Mouse (Mus musculus) hindbrain, embryonic 12.5 days (tissue): ENCODE data around the gene Dpp9. TPM values are rescaled to one million over a fixed set of nuclear protein-coding genes. Genes with fewer than 3 reads are reported as not detected.
"Not testable (repeated sequence)": the region's sequence is repeated elsewhere in the genome, so short reads cannot be mapped to it uniquely, and the experiment has no call there.

Experiments used
- ATAC-seq: fragments of 200-750 bp; cut with Nextera tagmentation; 2 replicates; pipeline ENCODE4 v1.8.0; 2017; ENCODE audit warnings: moderate TSS enrichment; ENCODE audit not compliant: low FRiP score
- H3K27ac ChIP-seq: fragments of 300-500 bp; sonication (generic); 2 replicates; pipeline ENCODE4 v1.5.1; 2016; ENCODE audit warnings: mild to moderate bottlenecking
- H3K27me3 ChIP-seq: fragments of 300-500 bp; sonication (generic); 2 replicates; pipeline ENCODE4 v1.6.1; 2016; ENCODE audit warnings: mild to moderate bottlenecking
- H3K36me3 ChIP-seq: fragments of 300-500 bp; sonication (generic); 2 replicates; pipeline ENCODE4 v1.6.1; 2016; ENCODE audit warnings: mild to moderate bottlenecking
- H3K4me1 ChIP-seq: fragments of 300-500 bp; sonication (generic); 2 replicates; pipeline ENCODE4 v1.6.1; 2016
- H3K4me2 ChIP-seq: fragments of 300-500 bp; sonication (generic); replicated peaks from 2 replicates; pipeline ENCODE4 v1.6.1; 2016; ENCODE audit warnings: mild to moderate bottlenecking
- H3K4me3 ChIP-seq: fragments of 300-500 bp; sonication (generic); 2 replicates; pipeline ENCODE4 v1.5.1; 2016; ENCODE audit warnings: mild to moderate bottlenecking
- H3K9ac ChIP-seq: fragments of 300-500 bp; sonication (generic); 2 replicates; pipeline ENCODE4 v1.6.1; 2016; ENCODE audit warnings: mild to moderate bottlenecking, moderate library complexity
- H3K9me3 ChIP-seq: fragments of 300-500 bp; sonication (generic); replicated peaks from 2 replicates; pipeline ENCODE4 v1.6.1; 2016; ENCODE audit warnings: mild to moderate bottlenecking
- WGBS: fragments of 180-500 bp; shearing (Covaris S2); methylation state at CpG from one replicate; pipeline ENCODE4 v1.1.7; 2016; 5-methylcytosine and 5-hydroxymethylcytosine counted together
- polyA plus RNA-seq: library from polyadenylated mRNA; unstranded; fragments of >200 nt; fragmentation: Nextera tagmentation; extraction: Ambion mirVana; gene quantifications from 2 replicates; pipeline ENCODE4 v1.2.1, GENCODE M21; 2016

Gene Dpp9
- polyA plus RNA-seq, result 38.7 and 39.2 TPM in 2 replicates

DNA sequence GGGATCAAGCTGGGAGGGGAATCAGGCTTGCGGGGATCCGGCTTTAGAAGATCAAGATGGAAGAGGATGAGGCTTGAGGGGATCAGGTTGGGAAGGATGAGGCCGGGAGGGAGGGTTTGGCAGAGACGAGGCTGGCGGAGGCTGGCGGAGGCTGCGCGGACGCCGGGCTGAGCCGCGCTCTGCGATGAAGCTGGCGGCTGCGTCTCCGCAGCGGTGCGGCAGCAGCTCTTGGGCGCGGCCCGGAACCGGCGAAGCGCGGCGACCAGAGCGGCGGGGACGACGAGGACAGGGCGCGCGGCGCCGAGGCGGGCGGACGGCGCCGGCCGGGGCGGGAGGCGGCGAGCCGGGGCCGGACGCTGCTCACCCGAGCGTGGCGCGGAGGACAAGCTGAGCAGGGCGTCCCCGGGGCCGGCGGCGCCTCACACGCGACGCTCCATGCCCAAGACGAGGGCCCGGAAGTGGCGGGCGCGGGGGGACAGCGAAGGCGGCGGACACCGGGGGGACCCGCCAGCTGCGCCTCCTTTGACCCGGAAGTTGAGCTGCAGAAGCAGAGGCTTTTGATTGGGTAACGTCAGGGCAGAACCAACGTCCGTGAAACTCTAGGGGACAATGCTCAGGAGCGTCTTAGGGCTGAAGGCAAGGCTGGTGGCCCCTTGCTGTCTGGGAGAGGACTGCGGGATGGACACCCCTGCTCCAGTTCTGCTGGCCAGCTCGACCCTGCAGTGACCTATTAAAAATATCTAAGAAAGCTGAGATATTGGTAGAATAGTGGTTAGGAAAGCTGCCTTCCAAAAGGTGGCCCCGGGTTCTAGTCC, at the start of gene Dpp9:
Gene Dpp9, minus strand, starts transcription at position 529 of the 815 bp plus-strand sequence.
- H3K27ac ChIP-seq, result peak within 1 kb of the TSS; percentile 91
- 0 out of 2 replicates have a peak, but pooled peaks cover 4% of the 10 kb centered on the region for H3K27me3 ChIP-seq
- WGBS, result under 1% methylated on average over 74 of the region's 78 CpGs
- H3K4me1 ChIP-seq, result peaks cover 21% of the 10 kb centered on the region
- peak; percentile 100 for ATAC-seq
- peak within 1 kb of the TSS; percentile 94 for H3K9ac ChIP-seq
- H3K9me3 ChIP-seq, result no peaks in the 10 kb centered on the region
- H3K4me2 ChIP-seq, result peak within 1 kb of the TSS; percentile 85
- H3K4me3 ChIP-seq, result peak within 1 kb of the TSS; percentile 93
- peaks cover 6% of the 10 kb centered on the region; the same call in 1 of the 2 replicates for H3K36me3 ChIP-seq

DNA sequence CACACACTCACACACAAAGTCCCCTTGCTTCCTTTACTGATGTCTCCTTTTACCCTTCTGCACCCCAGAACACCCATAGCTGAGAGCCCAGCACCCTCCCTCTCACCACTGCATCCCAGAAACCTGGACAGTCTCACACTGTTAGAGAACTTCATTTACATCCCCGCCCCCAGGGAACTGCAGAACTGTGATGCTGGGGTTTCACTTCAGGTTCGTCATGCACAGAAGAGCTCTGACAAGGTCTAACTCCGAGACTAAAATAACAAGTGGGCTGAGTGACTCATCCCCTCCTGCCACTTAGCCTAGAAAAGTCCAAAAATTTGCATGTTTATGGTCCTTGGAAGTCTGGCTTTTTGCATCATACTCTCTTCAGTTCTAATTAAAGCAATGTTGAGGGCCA, 47.6 kb upstream of the Dpp9 start:
- ATAC-seq, result no peak
- H3K4me2 ChIP-seq, result no peak overlapping the region
- 71% methylated on average over 3 of the region's 3 CpGs for WGBS
- no peaks in the 10 kb centered on the region for H3K27me3 ChIP-seq
- no peak overlapping the region for H3K9ac ChIP-seq
- H3K4me3 ChIP-seq, result no peak overlapping the region
- H3K4me1 ChIP-seq, result peaks cover 13% of the 10 kb centered on the region
- no peaks in the 10 kb centered on the region for H3K9me3 ChIP-seq
- H3K27ac ChIP-seq, result no peak overlapping the region
- peaks cover 23% of the 10 kb centered on the region for H3K36me3 ChIP-seq

DNA sequence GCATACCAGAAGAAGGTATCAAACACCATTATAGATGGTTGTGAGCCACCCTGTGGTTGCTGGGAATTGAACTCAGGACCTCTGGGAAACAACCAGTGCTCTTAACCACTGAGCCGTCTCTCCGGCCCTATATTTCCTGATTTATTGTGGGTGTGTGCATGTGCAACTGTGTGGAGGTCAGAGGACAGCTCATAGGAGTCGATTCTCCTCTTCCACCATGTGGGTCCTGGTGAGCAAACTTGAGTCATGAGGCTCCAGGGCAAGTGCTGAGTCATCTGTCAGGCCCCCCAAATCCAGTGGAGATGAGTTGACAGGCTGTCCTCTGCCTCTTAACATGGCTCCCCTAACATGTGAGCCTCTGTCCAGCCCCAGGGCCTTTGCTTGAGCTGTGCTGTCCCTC, 47.2 kb upstream of the Dpp9 start:
- no peaks in the 10 kb centered on the region for H3K27me3 ChIP-seq
- 86% methylated on average over 3 of the region's 3 CpGs for WGBS

DNA sequence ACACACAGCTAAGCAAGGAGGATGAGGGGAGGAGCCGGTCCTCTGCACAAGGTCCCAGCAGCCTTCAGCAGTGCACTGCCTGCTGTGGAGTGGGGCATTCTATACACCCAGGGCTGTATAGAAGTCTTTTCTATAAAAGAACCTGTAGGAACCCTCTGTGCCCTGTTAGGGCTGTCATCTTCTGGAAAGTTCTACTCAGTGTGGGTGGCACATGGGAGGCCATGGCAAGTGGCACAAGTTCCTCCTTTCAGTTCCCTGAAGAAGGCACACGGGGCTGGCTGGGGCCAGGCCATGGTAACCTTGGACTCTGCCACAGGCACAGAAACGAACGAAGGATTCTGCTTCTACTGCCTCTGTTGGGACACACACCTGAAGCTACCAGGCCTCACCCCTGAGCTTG, 46.3 kb upstream of the Dpp9 start:
- no peaks in the 10 kb centered on the region for H3K9me3 ChIP-seq
- no peak overlapping the region for H3K27ac ChIP-seq
- no peak overlapping the region for H3K4me3 ChIP-seq
- H3K27me3 ChIP-seq, result no peaks in the 10 kb centered on the region
- no peak for ATAC-seq
- H3K4me2 ChIP-seq, result no peak overlapping the region
- peaks cover 35% of the 10 kb centered on the region for H3K36me3 ChIP-seq
- H3K9ac ChIP-seq, result no peak overlapping the region
- WGBS, result 95% methylated on average over 4 of the region's 4 CpGs
- peaks cover 24% of the 10 kb centered on the region for H3K4me1 ChIP-seq

More for the DNA sequence above, 47.2 kb upstream of the Dpp9 start:
- peaks cover 27% of the 10 kb centered on the region for H3K36me3 ChIP-seq
- H3K4me2 ChIP-seq, result no peak overlapping the region
- H3K27ac ChIP-seq, result no peak overlapping the region
- no peak overlapping the region for H3K9ac ChIP-seq
- no peak overlapping the region for H3K4me3 ChIP-seq
- peaks cover 17% of the 10 kb centered on the region for H3K4me1 ChIP-seq
- ATAC-seq, result no peak
- H3K9me3 ChIP-seq, result no peaks in the 10 kb centered on the region

DNA sequence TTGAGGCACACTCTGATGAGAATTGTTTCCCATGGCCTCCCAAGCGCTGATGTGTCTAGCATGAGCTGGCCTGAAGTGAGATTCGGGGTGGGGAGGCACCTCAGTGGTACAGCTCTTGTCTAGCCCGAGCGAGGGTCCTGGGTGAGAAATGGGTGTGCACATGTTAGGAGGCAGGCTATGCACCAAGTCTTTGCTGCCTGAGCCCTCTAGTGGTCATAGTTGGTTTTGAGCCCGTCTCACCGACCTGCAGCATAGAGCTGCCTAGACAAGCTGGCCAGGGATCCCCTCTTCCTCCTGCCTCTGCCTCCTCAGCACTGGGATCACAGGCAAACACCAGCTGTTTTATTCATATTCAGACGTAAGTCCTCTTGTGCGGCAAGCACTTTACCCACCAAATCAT, 45.3 kb upstream of the Dpp9 start:
- Histone ChIP-seq H3K4me3 (no peak overlapping the region), H3K27ac (no peak overlapping the region), H3K9ac (no peak overlapping the region), H3K36me3 (peaks cover 45% of the 10 kb centered on the region), H3K4me2 (no peak overlapping the region), H3K4me1 (peaks cover 27% of the 10 kb centered on the region), H3K9me3 (no peaks in the 10 kb centered on the region), H3K27me3 (no peaks in the 10 kb centered on the region)
- peak; percentile 54; the same call in 1 of the 2 replicates for ATAC-seq
- 25% methylated on average over 8 of the region's 8 CpGs for WGBS

DNA sequence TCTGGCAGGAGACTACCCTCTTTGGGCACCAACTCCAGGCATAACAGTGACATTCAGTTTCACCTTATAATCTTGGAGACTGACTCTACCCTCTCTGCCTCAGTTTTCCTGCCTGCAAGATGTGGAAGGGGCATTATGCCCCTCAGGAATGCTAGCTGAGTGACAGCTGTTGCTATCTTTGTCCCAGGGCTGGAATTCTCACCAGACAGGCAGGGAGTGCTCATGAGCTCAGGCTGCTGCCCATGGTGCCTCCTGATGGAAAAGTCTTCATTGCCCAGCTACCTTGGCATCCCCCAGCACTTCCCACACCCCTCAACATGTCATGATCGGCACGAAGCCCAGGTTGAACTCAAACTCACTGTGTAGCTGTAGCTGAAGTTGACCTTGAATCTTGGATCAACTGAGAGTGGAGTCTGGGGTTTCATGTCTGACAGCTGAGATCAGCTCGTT, 44.0 kb upstream of the Dpp9 start:
- H3K9ac ChIP-seq, result no peak overlapping the region
- H3K27ac ChIP-seq, result no peak overlapping the region
- H3K9me3 ChIP-seq, result no peaks in the 10 kb centered on the region
- ATAC-seq, result no peak
- no peak overlapping the region for H3K4me2 ChIP-seq
- no peak overlapping the region; the same call in 1 of the 2 replicates for H3K4me3 ChIP-seq
- peaks cover 41% of the 10 kb centered on the region for H3K4me1 ChIP-seq
- H3K36me3 ChIP-seq, result peaks cover 56% of the 10 kb centered on the region
- 85% methylated on average over 3 of the region's 3 CpGs for WGBS
- no peaks in the 10 kb centered on the region for H3K27me3 ChIP-seq

DNA sequence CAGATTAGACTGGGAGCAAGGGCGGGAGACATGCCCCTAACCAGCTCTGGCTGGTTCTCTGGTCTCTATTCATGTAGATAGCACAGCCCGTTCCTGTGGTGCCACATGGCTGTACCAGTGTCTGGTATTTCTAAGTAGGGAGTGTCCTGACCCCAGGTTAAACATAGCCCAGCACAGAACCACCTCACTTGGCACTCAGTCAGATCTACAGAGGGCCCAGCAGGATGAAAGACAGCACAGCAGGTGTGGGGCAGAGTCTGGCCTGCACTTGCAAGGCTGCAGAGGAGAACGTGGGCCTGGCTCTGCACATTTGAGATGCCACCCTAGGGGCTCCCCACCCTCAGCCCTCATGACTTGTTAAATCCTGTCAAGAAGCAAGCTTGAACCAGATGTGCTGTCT, 42.5 kb upstream of the Dpp9 start:
- Histone ChIP-seq H3K36me3 (peaks cover 56% of the 10 kb centered on the region), H3K9me3 (no peaks in the 10 kb centered on the region), H3K4me3 (no peak overlapping the region), H3K9ac (no peak overlapping the region), H3K27ac (no peak overlapping the region), H3K4me1 (peaks cover 46% of the 10 kb centered on the region), H3K4me2 (no peak overlapping the region), H3K27me3 (no peaks in the 10 kb centered on the region)
- WGBS, result 74% methylated on average over 3 of the region's 3 CpGs
- ATAC-seq, result no peak

DNA sequence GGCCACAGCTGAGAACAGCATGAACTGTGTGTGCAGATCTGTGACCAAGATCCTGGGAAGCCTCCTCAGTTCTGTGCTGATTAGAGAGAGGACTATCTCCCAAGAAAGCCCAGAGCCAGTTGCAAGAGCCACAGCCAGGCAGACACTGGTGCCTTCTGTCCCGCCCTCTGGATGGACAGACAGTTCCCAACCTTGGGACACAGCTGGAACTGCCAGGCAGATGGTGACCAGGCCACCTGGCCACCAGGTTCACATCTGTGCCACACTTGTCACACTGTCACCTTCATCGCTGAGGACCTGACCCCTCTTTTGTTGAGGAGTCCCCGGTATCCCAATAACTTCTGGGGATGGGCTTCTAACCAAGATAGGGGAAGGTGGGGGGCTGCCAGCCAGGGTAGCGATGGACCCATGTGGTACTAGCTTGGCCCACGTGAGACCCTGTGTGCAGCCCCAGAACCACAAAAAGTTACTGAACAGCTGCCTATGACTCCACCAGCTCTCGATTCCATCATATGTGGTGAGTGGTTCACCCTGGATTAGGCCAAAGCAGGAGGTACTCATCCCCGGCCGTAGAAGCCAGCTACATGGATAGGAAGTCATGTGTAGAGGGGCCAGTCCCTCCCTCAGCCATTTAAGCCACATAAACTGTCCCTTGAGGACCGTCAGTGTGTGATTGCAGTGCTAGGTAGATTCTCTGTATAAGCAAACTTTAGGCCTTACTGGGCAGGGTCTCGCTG, 40.8 kb upstream of the Dpp9 start:
- peaks cover 46% of the 10 kb centered on the region for H3K4me1 ChIP-seq
- 0 out of 2 replicates have a peak, but pooled peaks cover 3% of the 10 kb centered on the region for H3K27me3 ChIP-seq
- H3K27ac ChIP-seq, result no peak overlapping the region
- H3K9ac ChIP-seq, result no peak overlapping the region
- H3K4me2 ChIP-seq, result 0 out of 2 replicates have a peak overlapping the region, but pooled peaks have one; percentile 1
- ATAC-seq, result no peak
- 90% methylated on average over 10 of the region's 10 CpGs for whole genome bisulfite sequencing
- H3K9me3 ChIP-seq, result no peaks in the 10 kb centered on the region
- peaks cover 47% of the 10 kb centered on the region for H3K36me3 ChIP-seq
- H3K4me3 ChIP-seq, result no peak overlapping the region

DNA sequence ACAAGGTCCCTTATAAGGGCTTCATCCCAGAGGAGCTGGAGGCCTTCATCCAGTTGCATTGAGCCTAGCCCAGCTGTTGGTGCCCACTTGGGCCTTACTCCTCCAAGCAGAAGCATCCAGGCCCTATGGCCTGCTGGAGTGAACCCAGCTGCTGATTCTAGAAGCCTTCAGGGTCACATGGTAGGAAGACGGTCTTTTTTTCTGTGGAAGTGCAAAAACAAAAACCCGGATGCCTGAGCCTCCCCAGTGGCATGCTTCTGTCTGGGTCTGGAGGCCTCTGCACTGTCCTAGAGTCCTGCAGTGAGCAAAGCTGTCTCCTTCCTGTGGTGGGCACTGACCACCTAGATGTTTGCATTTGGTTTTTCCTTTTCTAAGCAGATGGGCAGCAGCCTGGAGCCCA, 40.1 kb upstream of the Dpp9 start:
- H3K4me1 ChIP-seq, result peaks cover 44% of the 10 kb centered on the region
- peak overlapping the region; percentile 99; the same call in 1 of the 2 replicates for H3K4me2 ChIP-seq
- H3K9me3 ChIP-seq, ATAC-seq, H3K4me3 ChIP-seq, H3K27me3 ChIP-seq, H3K27ac ChIP-seq, H3K9ac ChIP-seq: not testable (repeated sequence)
- peaks cover 47% of the 10 kb centered on the region for H3K36me3 ChIP-seq
- WGBS, result 72% methylated on average over 2 of the region's 2 CpGs

DNA sequence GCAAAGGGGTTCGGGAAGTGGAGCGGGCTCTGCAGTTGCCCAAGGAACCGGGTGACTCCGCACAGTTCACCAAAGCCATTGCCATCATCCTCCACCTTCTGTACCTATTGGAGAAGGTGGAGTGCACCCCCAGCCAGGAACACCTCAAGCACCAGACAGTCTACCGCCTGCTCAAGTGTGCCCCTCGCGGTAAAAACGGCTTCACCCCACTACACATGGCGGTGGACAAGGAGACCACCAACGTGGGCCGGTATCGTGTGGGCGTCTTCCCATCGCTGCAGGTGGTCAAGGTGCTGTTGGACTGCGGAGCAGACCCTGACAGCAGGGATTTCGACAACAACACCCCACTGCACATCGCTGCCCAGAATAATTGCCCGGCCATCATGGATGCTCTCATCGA, 39.6 kb upstream of the Dpp9 start:
- H3K27ac ChIP-seq, H3K4me3 ChIP-seq, ATAC-seq, H3K9me3 ChIP-seq, H3K27me3 ChIP-seq, H3K9ac ChIP-seq: not testable (repeated sequence)
- Histone ChIP-seq H3K4me1 (peaks cover 44% of the 10 kb centered on the region), H3K36me3 (peaks cover 47% of the 10 kb centered on the region), H3K4me2 (peak overlapping the region; percentile 99; the same call in 1 of the 2 replicates)
- WGBS, result 94% methylated on average over 19 of the region's 19 CpGs

DNA sequence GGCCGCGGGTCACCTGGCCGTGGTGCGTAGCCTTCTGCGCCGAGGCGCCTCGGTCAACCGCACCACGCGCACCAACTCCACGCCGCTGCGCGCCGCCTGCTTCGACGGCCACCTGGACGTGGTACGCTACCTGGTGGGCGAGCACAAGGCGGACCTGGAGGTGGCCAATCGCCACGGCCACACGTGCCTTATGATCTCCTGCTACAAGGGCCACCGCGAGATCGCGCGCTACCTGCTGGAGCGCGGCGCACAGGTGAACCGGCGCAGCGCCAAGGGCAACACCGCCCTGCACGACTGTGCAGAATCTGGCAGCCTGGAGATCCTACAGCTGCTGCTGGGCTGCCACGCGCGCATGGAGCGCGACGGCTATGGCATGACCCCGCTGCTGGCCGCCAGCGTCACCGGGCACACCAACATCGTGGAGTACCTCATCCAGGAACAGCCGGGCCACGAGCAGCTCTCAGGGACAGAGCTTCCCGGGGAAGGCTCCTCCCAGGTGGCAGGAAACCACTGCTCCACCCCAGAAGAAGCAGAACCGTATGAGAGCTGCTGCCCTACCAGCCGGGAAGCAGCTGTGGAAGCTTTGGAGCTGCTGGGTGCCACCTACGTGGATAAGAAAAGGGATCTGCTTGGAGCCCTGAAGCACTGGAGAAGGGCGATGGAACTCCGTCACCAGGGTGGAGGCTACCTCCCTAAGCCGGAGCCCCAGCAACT, 38.6 kb upstream of the Dpp9 start:
- Histone ChIP-seq H3K4me1 (peaks cover 40% of the 10 kb centered on the region), H3K4me3 (peak overlapping the region; percentile 79), H3K36me3 (peaks cover 40% of the 10 kb centered on the region), H3K4me2 (peak overlapping the region; percentile 99), H3K9ac (peak overlapping the region; percentile 74), H3K27ac (peak overlapping the region; percentile 76), H3K9me3 (no peaks in the 10 kb centered on the region), H3K27me3 (0 out of 2 replicates have a peak, but pooled peaks cover 3% of the 10 kb centered on the region)
- WGBS, result 11% methylated on average over 58 of the region's 58 CpGs
- ATAC-seq, result no peak
